Mouse (Mus musculus): Measurements from ENCODE around the gene Tmem106b.

DNA sequence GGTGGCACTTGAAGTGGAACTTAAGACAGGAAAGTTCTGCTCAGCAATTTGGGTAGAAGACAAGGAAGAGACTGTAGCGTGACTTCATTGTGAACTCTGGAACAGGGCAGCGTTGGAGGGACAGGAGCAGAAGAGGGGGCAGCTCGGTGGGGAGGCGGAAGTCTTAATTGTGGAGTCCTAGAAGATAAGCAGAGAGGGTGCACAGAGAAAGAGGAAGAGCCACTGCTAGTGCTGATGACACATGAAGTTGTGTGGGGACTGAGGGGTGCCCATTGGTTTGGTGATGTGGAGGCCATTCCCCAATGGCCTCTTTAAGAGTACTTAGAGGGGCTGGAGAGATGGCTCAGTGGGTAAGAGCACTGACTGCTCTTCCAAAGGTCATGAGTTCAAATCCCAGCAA lies 3.5 kb downstream of the Tmem106b start:
- no peak for TF ChIP-seq CTCF (IDR thresholded peaks at IDR 0.05; ENCODE audit: borderline replicate concordance, extremely low read depth, insufficient read depth, insufficient read length)
- TF ChIP-seq POLR2A (IDR thresholded peaks at IDR 0.05; ENCODE audit: borderline replicate concordance, extremely low read depth, insufficient read depth, insufficient read length, poor library complexity, severe bottlenecking) = no peak

Measured in brain, embryonic 14.5 days (tissue).